Mouse (Mus musculus) Muller cell, postnatal 12 days (primary cell): Measurements from ENCODE around the gene Gpsm1.

ENCODE experiments used
- DNase-seq: peaks from one replicate; pipeline ENCODE4 v3.0.0-alpha.2; 2015; ENCODE audit errors: inconsistent ontology term

Gene Gpsm1

DNA sequence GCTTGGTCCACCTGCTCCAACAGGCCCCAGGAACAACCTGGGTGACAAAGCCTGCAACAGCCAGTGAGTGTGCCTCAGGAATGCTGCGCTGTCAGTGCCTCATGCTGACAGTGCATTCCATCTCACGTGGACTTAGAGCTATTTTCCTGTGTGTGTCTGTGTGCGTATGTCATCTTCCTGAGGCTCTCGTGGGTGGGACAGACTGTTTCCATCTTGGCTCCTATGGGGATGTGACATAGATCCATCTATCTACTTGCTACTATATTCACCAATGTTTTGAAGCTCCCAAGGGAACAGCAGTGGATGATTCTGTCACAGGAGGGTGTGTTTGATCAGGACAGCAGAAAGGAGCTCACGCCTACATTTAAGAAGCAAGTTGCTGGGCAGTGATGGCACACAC is 3.4 kb upstream of the Gpsm1 start:
- peak; percentile 44 for DNase-seq

DNA sequence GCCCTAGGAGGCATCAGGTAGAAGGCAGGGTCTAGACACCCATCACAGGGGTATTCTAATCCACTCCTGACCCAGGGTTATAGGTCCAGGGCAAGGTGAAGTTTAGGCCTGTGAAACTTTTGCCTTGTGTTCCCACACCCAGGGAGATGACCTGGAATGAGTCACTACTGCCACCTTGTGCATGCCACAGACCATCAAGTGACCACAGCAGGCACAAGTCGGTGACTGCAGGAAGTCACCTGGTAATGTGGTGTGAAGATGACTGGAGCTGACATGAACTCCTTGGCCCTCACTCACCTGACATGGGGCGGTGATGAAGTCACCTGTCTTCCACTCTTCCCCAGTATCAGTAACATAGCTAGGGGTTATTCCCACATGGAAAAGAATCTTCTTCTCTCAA is 2.5 kb upstream of the Gpsm1 start:
- no peak for DNase-seq

DNA sequence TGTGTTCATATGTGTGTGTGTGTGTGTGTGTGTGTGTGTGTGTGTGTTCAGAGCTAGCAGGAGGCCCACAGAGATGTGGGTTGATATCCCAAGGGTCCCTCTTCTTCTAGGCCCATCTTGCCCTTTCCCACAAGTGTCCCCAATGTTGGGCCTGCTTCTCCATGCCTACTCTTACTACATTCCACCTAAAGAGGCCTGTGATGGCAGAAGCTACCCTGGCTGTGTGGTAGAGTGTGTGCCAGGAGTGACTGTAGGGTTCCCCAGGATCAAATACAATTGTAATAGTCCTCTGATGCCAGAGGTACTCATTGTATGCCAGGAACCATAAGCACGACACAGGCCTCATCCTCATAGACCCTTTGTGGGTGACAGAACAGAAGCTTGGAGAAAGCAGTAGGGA is 1.9 kb upstream of the Gpsm1 start:
- no peak for DNase-seq

DNA sequence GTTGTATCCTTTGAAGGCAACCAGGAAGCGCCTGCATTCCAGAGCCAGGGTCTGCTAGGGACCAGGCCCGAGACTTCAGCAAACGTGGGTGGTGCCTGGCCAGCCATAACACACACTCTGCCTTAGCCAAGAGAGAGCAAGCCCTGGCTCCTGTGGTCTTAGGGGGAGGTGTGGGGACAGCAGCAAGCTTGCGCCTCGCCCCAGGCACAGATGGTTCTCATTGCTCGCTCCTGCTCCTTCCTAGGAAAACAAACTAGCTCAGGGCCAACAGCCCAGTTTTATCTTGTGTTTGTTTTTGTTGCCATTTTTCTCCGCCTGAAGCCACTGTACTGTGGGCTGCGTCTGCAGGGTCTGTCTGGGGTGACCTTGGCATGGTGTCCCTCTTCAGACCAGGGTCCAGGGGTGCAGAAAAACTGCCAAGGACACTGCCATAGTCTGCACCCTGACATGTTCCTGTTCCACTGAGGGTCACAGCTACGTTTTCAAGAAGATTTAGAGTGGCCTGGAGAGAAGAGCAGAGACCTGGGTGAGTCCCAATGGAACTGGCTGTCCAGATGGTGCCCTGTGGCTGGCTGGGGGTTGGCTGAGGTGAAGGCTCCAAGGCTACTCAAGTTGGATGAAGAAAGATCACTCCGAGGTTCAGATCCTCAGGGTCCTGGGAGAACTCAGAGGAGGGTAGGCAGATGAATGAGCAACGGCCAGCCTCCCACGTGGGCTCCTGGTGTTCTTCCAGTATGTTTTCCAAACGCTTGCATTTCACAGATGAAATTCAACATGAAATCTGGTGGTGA is 839 bp upstream of the Gpsm1 start:
- DNase-seq, result peak; percentile 38

DNA sequence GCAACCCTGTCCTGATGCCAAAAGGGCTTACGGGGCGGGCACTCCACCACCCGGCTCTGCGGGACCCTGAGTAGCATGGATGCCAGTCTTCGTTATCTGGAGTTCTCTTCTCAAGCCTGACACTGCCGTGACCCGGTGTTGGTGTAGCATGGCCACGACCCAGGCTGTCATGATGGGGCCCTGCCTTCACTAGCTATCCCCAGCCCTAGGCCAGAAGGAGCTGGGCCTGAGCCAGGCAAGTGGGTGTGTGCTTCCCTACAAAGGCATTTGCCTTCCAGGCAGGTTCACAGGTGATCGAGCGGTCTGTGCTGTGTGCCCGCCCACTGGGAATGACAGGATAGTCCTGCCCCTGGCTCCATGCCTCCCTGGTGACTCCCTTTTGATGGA is 603 bp downstream of the Gpsm1 start:
- no peak for DNase-seq

DNA sequence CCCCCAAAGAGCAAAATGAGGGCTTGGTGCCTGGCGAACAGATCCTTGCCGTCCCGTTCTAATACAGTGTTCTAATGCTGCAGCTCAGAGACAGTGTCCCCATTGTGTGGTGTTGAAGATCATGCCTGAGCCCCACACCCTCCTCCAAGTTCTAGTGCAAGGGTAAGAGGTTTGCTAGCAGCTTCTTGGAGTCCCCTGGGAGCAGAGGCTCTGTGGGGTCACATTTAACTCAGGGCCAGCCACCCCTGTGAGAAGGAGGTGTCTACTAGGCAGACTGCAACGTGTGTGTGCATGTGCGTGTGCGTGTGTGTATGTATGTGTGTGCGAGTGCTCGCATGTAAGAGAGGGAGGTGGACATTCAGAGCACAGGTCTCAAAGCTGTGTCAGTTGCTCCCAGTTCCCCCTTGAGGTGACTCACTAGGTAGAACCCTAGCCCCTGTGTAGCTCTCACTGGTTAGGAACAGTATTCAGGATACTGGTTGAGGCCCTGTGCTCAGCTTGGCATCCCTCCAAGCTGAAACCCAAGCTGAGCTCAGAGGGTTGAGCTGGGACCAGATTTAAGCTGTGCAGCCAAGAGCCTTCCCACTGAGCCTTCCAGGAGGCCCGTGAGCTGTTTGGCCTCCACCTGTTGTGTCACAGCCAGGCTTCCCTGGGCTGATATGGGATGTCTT is 1.4 kb downstream of the Gpsm1 start:
- peak; percentile 54 for DNase-seq

DNA sequence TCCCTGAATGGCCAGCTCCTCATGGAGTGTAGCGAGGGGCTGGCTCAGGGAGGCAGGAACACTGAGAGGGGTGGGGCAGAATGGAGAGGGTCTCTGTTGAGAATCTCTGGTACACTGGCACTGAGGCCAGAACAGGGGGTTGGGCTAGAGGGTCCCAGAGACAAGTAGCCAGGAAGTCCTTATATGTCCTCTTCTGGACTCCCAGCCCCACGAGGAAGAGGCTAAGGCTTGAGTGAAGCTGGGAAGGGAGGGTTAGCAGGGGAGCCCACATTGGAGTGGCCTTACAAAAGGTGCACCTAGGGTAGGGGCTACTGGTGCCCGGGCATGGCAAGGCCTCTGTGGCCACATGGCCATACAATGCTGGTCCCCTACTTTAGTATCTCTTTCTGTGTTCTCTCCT is 2.1 kb downstream of the Gpsm1 start:
- no peak for DNase-seq

DNA sequence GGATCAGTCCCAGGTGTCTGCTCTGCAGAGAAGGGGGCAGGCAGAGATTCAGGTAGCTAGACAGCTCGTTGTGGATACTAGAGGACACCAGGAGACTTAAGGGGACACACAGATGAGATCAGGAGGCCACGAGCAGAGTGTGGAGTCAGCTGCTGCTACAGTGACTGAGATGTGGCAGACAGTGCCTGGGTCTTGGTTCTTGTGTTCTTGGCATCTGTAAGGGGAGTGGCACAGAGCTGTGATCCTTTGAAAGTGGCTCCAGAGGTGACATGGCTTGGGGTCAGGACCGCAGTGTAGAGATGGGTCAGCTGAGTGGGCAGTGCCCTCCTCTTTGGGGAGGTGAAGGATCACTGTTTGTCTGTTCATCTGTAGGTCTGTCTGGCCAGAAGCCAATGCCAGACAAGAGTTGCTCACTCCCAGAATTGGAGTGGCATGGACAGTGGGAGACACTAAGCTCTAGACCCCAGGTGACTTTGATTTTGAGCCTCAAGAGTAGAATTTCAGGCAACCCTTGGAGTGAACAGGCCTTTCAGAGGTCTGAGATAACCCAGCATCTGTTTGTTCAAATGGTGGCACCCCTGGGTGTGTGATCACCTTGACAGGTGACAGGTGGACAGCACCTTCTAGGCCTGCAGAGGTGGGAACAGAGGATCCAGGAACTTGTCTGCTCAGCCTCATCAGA is 2.8 kb downstream of the Gpsm1 start:
- DNase-seq, result no peak

DNA sequence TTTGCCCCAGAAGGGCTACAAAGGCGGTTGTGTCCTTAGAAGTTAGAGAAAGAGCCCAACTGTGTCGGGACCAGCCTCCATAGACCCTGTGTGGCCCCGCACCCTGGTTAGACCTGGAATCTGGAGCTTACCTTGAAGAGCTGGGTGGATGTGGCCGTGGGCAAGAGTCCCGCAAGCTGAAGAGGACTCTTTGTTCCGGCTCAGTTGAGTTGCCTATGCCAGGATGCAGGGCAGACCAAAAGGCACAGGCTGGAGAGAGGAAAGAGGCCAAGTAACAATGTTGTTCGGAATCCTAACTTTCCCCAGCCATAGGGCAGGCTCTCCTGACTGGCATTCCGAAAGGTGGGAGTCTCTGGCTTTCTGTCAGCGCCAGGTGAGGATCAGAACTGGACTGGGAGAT is 3.8 kb downstream of the Gpsm1 start:
- DNase-seq, result no peak

DNA sequence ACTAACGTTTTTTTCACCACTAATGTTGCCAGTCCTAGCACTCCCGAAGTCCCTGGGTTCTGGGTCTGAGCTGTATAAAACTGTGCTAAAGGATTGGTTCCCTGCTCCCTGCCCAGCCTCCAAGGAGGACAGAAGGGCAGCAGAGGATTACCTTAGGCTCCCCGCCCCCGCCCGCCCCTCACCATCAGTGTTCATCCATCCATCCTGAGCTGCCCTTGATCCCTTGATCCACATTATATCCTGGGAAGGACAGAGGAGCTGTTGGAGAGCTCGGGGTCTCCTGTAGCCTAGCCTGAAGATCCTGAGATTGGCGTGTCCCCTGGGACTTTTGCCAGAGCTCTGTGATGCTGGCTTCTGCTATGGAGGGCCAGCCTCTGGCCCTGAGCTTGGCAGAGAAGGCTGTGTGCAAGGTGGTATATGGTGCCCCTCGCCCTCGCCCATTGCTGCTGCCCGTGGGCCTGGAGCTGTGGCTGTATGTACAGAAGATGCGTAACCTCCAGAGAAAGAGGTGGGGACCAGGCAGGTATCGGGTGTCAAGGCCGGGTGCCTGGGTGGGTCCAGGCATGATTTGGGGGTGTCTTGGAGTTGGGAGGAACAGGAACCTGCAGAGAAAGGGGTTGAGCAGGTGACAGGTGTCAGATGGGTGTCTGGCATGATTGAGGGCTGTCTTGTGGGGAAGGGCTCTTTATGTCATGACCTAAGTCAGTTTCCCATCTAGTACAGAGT is 4.4 kb downstream of the Gpsm1 start:
- no peak for DNase-seq

DNA sequence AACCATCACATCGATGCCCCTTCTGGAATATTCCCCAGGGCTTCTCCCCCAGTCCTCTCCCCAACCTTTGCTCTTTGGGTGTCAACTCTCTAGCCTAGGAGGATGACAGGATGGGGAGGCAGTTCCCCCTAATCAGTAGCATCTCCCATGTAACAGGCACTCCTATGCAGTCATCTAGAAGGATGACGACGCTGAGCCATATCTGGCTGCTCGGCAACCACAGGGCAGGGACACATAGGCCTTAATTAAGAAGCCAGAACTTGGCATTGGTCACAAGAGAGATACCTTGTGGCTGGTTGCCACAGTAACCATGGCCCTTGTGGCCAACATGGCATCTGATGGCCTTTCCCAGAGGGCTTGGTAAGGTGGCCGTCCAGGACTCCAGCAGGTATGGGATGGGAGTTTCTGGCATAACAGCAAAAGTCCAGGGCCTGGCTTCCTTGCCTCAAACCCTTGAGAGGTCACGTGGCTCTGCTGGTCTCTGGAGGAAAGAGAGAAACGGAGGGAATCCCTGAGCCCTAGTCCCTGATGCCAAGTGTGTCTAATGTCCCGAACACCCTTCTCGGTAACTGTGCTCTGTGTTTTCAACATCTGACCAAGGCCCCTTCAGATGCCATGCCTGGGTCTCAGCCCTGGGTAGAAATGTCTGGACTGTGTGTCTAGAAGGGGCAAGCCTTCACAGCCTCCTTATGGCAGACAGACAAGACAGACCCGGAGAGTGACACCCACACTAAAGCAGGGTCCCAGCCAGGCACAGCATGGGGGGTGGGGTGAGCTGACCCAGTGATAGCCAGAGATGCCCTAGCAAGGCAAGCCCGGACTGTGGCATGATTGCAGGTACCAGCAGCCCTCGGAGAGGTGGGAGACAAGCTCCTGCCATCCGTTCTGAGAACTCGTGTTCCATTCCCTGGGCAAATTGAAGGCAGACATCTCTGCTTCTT is 5.2 kb downstream of the Gpsm1 start:
- peak; percentile 37 for DNase-seq

DNA sequence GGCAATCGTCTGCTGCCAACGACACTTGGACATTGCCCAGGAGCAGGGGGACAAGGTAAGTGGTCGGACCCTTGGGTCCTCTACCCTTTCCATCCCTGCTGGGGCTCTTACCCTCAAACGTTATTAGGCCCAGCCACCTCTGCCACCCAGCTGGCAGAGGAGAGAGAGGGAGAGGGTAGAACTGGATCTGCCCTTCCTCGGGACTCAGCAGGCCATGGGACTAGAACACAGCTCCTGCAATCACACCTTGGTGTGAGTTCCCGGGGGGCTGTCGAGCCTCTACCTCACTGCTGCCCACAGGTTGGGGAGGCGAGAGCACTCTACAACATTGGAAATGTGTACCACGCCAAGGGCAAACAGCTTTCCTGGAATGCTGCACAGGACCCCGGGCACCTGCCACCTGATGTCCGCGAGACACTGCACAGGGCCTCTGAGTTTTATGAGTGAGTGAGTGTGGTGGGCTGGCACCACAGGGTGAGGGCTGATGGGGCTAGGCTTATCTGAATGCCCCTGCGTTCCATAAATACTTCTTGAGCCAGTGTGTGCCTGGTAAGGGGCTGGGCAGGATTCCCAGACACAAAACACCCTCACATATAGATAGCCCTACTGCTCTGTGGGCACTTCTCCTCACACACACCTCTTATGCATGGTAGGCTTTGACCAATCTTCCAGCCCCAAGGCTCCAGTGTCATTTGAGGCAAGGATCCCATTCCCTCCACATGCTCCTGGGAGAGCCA is 8.4 kb downstream of the Gpsm1 start:
- no peak for DNase-seq

DNA sequence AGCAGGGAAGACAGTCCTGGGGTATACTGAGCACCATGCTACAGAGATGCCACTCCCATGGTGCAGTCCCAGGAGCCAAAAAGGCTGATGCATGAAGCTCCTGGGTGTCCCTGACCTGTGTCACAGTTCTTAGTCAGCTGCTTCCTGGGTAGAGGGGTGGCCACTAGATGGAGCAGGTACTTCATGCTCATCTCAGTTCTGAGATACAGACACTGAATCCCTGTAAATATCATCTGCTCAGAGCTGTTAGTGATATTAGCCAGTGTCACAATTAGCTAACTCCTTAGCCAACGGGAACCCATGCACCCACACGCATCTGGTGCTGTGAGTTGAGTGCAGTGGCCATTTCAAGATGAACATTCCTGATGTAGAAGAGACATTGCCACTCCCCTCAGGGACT is 9.6 kb downstream of the Gpsm1 start:
- no peak for DNase-seq

DNA sequence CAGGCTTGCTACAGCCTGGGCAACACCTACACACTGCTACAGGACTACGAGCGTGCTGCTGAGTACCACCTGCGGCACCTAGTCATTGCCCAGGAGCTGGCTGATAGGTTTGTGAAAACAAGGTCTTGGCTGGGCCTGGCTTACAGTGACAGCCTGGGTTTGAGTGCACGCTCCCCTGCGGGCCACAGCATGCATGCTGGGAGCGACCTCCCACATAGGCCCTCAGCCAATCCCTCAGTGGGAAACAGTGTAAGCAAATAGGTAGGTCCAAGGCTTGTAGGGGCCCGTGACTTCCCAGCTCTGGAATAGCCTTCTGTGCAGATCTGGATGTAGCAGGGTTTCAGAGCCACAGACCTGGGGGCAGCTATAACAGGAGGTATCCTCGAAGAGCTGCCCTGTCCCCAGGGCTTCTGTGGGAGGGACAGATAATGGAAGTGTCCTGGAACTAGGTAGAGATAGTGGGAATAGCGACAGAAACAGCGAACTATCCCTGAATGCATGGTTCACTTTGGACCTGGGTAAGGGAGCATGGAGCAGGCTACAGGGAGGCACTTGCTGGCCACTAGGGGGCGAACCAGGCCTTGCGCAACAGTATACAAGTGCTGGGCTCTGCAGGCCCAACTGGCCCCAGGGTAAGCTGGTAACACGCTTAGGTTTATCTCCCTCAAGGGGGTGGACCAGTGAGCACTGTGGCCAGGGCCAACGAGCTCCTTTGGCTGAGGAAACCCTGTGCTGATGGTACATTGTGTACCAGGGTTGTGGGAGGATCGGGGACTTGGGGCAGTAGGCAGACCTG is 10.3 kb downstream of the Gpsm1 start:
- peak; percentile 58 for DNase-seq

DNA sequence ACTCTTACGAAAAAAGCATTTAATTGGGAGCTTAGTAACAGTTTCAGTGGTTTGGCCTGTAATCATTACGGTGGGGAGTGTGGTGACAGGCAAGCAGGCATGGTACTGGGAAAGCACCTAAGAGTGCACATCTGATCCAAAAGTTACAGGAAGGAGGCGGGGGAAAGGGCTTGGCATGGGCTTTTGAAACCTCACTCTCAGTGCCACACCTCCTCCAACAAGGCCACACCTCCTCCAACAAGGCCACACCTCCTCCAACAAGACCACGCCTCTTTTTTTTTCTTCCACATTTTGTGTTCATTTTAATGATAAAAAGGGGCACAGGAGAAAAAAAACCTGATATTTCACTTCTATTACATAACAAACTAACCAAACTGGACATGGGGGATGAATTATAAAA is 12.5 kb downstream of the Gpsm1 start:
- DNase-seq, result no peak

DNA sequence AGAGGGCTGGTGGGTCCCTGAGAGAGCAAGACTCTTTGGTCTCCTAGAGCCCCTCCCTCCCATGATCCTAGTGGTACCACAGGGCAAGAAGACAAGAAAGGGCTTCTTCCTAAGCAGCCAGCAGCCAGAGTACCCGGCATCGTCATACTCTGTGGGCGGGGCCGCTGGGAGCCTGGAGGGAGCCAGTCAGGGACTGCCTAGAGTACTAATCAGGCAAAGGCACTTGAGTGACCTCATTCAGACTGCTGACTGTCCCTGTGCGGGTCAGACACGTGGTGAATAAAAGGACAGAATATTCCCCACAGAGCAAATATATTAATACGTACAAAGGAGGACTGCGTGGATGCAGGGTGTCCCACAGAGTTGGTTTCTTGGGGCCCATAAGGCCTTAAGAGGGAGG is 14.1 kb downstream of the Gpsm1 start:
- DNase-seq, result peak; percentile 90

DNA sequence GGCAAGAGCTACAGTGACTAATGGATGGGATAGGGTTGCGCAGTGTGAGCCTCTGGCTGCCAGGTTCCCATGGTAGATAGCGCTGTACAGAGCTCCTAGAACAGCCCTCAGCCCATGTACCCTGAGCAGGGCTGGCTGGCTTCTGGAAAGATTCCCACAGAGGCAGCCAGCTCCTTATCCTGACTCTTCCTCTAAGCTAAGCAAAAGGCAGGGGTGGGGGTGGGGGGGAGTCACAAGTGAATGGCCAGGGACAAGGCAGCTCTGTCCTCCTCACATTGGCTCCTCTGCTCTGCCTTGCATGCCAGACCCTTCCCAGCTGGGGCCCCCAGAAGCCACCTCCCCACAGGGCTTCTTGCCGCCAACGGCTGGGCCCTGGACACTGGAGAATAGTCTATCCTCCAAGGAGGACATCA is 14.7 kb downstream of the Gpsm1 start:
- DNase-seq, result peak; percentile 76

DNA sequence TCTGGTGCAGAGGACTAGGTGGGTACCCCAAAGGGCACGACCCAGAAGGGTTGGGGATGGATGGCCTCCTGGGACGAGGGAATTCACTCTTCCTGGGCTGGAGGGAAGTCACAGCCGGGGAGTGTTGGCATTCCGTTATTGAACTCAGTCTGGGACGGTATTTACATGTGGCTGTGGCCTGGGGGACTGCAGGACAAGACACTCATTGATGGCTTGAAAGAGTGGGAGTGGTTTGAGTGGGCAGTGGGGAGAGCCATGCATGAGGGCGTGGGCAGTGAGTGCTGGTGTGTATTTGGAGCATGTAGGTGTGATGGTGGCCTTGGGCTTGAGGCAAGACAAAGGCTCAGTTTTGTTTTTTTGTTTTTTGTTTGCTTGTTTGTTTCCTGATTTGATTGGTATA is 15.4 kb downstream of the Gpsm1 start:
- no peak for DNase-seq

DNA sequence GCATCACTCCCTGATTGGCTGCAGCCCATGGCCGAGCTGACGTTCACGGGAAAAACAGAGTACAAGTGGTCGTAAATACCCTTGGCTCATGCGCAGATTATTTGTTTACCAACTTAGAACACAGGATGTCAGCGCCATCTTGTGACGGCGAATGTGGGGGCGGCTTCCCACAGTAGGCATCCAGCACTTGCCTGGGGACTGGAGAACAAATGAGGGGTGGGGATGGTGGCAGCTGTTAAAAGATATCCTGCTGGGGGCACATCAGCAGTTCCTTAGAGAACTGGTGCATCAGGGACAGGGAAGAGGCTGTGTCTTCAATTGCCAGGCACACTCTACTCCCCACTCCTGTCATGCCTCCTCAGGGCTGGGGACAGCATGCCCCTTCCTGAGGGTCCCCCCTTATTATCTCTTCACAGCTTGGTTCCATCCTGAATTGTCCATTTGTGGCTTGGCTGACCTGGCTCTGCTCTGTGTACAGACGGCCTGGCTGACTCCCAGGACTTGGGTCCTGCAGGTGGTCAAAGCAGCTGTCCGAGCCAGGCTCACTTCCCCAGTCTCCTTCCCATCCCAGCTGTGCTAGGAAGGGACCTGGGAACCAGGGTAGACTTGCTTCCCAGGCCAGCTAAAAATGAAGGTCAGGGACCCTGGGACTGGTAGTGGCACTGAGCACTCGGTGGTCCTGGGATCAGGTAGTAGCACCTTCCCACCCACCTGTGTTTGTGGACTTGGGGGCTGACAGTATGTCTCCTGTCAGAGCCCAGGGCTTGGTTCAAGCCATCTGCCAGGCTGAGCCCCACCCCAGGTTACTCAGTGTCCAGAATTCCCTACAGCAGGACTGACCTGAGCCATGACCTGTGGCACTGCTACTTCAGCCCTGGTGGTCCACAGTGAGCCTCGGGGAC is 23.2 kb downstream of the Gpsm1 start:
- DNase-seq, result peak; percentile 63
